Mouse (Mus musculus): Measurements from ENCODE around the gene Stxbp4. TPM values are rescaled to one million over a fixed set of nuclear protein-coding genes. Genes with fewer than 3 reads are reported as not detected.

The Stxbp4 gene
- polyA plus RNA-seq, 1 experiment from 2014 or later = 25.7 TPM

DNA sequence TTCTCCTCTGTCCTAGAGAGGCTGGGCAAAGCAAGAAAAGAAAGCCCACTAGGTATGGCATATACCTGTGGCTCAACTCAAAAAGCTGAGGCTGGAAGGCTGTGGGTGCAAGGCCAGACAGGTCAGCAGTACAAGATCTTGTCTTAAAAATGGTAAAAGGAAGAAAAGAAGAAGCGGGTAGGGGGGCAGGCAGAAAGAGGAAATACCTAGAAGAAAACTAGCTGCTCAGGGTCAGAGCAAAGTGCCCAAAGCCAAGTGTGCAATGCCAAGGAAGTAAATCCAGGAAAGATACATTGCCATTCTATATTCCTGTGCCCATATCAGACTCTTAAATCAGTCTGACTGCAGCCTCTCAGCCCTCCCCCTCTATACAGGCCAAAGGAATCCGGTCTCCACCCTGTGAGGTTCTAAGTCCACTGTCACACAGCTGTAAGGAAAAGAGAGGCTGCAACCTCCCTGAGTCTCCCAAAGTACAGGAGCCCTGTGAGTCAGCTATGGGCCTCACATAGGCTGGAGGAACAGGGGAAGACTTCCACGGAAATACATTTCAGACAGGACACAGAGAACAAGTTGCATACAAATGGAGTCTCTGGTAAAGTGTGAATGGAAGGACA is 28.4 kb upstream of the Stxbp4 start:
- H3K4me3 ChIP-seq = no peak overlapping the region

DNA sequence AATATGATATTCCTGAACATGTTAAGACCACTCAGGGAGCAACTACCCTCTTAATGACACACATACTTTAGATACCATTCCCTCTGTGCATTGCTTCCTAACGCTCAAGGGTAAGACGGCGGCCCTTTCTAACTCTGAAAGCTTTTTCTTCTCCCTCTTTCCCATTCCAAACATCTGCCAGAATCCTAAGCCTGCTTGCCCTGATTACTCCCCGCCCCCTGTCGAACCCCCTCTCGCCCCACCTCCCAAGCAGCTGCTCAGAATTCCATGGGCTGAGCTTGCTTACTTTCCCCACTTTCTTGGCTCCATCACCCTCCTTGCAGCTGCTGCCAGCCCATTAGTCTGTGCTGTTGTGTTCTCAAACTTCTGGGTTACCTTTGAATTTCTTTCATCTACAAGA is 27.3 kb upstream of the Stxbp4 start:
- H3K4me2 ChIP-seq = no peak overlapping the region
- H3K4me1 ChIP-seq (replicated peaks) = peaks cover 29% of the 10 kb centered on the region
- H3K4me3 ChIP-seq = no peak overlapping the region
- no peaks in the 10 kb centered on the region for H3K27me3 ChIP-seq
- peaks cover 6% of the 10 kb centered on the region; the same call in 1 of the 2 replicates for H3K36me3 ChIP-seq
- ATAC-seq (ENCODE audit: low FRiP score) = no peak
- H3K27ac ChIP-seq = no peak overlapping the region
- no peaks in the 10 kb centered on the region for H3K9me3 ChIP-seq
- no peak overlapping the region for H3K9ac ChIP-seq
- WGBS = 15% methylated on average over 6 of the region's 6 CpGs

More for the DNA sequence above, 28.4 kb upstream of the Stxbp4 start:
- 59% methylated on average over 3 of the region's 3 CpGs for WGBS
- H3K27ac ChIP-seq = no peak overlapping the region
- no peak for ATAC-seq (ENCODE audit: low FRiP score)
- peaks cover 6% of the 10 kb centered on the region; the same call in 1 of the 2 replicates for H3K36me3 ChIP-seq
- H3K27me3 ChIP-seq = no peaks in the 10 kb centered on the region
- no peaks in the 10 kb centered on the region for H3K9me3 ChIP-seq
- peaks cover 29% of the 10 kb centered on the region for H3K4me1 ChIP-seq (replicated peaks)
- H3K9ac ChIP-seq = no peak overlapping the region
- H3K4me2 ChIP-seq = no peak overlapping the region

DNA sequence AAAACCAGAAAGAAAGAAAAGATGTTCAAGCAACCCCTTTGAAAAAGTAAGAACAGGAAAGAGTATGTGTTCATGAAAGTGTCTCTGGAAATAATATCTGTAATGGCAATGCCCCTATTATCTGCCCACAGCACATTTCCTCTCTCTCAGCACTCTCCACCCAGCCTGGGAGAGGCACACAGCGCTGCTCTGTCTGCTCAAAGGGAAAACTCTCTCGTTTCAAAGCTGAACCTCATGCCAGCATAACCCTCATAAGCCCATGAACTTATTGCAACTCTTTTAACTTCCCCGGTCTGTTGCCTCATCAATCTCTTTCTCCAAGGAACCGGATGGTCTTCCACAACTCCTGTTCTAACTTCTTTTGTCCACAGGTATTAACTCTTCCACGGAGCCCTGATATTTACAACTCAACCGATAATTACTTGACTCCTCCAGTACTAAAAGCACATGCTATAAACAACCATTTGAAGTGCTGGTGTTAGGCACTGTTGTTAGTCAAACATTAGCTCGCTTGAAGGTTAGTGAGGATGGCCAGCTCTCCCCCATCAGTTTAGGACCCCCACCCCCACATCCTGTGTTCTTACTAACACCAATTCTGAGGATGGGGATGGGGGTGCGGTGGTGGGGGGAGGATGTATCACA is 26.6 kb upstream of the Stxbp4 start:
- H3K4me2 ChIP-seq = no peak overlapping the region
- ATAC-seq (ENCODE audit: low FRiP score) = no peak
- WGBS = 28% methylated on average over 8 of the region's 8 CpGs
- H3K4me1 ChIP-seq (replicated peaks) = peaks cover 29% of the 10 kb centered on the region
- peaks cover under 1% of the 10 kb centered on the region; the same call in 1 of the 2 replicates for H3K36me3 ChIP-seq
- H3K27ac ChIP-seq = 0 out of 2 replicates have a peak overlapping the region, but pooled peaks have one; percentile 20
- H3K9me3 ChIP-seq = no peaks in the 10 kb centered on the region
- H3K9ac ChIP-seq = no peak overlapping the region
- H3K4me3 ChIP-seq = no peak overlapping the region
- H3K27me3 ChIP-seq = no peaks in the 10 kb centered on the region

DNA sequence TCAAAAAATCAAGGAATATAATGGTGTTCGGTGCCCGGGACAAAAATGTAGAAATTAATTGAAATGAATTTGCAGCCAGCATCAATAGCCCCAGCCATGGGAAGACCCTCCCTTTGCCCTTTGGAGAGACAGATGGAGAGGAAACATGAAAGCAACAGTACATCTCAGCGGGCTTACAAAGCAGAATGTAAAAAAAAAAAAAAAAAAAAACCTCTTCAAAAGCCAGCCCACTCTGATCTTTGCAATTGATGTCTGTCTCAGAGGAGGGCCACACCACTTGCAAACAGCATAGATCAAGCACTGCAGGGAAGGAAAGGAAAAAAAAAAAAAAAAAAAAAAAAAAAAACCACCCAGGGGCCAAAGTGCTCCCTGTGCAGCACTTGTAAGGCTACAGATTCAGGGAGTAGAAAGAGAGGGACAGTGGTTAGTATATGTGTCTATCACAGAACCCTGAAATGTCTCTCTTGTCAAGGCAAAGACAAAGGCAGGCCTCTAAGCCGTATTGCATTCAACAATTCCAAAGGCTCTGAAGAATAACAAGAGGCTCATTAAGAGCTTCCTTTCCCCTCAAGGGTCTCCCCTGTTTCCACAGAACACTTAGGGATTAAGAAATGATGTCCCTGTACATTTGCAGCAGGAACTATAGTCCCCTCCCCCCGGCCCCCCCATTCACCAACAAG is 25.9 kb upstream of the Stxbp4 start:
- peaks cover 29% of the 10 kb centered on the region for H3K4me1 ChIP-seq (replicated peaks)
- ATAC-seq (ENCODE audit: low FRiP score) = no peak
- 25% methylated on average over 5 of the region's 5 CpGs for WGBS
- no peak overlapping the region for H3K9ac ChIP-seq
- no peaks in the 10 kb centered on the region for H3K27me3 ChIP-seq
- no peaks in the 10 kb centered on the region for H3K9me3 ChIP-seq
- no peak overlapping the region for H3K4me2 ChIP-seq
- no peaks in the 10 kb centered on the region; the same call in 1 of the 2 replicates for H3K36me3 ChIP-seq
- peak overlapping the region; percentile 23; the same call in 1 of the 2 replicates for H3K27ac ChIP-seq
- H3K4me3 ChIP-seq = no peak overlapping the region

DNA sequence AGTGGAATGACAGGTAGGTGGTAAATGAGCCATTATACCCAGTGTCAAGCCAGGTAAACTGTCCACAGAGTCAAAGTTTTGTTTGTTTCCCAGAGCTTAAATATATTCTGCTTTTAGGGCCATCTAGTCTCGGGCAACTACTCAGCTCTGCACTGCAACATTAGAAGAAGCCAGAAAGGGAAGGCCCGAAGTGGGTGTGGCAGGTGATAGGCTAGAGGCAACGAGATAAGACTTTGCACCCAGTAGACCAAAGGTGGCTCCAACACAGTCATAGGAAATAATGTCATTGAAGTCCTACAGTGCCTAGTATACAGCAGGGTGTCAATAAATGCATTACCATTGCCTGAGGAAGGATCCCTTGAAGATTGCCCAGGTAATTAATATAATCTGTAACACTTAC is 25.2 kb upstream of the Stxbp4 start:
- no peak for ATAC-seq (ENCODE audit: low FRiP score)
- Histone ChIP-seq H3K4me2 (no peak overlapping the region), H3K4me1 (replicated peaks) (peaks cover 29% of the 10 kb centered on the region), H3K4me3 (no peak overlapping the region), H3K27me3 (no peaks in the 10 kb centered on the region), H3K9me3 (no peaks in the 10 kb centered on the region), H3K36me3 (no peaks in the 10 kb centered on the region; the same call in 1 of the 2 replicates), H3K27ac (no peak overlapping the region), H3K9ac (no peak overlapping the region)
- 88% methylated on average over 3 of the region's 3 CpGs for WGBS

DNA sequence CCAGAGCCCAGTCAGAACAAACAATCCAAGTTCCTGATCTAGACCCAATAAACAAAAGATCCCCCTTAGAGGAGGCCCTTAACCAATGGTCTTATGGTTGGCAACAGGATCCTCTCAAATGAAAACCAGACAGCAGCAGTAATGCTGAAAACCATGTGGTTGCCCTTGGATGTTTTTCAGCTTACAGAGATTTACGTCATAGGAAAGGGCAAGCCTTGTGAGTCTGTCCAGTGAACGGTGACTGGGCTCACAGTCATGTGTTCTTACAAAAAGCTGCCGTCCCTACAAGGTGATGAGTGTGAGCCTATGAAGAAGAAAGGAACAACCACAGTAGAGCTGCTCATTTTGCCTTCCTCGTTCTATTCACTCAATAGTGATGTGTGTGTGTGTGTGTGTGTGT is 22.8 kb upstream of the Stxbp4 start:
- no peak overlapping the region for H3K9ac ChIP-seq
- peaks cover 14% of the 10 kb centered on the region for H3K36me3 ChIP-seq
- H3K4me1 ChIP-seq (replicated peaks) = peaks cover 23% of the 10 kb centered on the region
- H3K4me3 ChIP-seq = no peak overlapping the region
- no peaks in the 10 kb centered on the region for H3K9me3 ChIP-seq
- WGBS = 89% methylated on average over 4 of the region's 4 CpGs
- no peak overlapping the region for H3K27ac ChIP-seq
- no peak overlapping the region for H3K4me2 ChIP-seq
- no peak for ATAC-seq (ENCODE audit: low FRiP score)
- no peaks in the 10 kb centered on the region for H3K27me3 ChIP-seq

DNA sequence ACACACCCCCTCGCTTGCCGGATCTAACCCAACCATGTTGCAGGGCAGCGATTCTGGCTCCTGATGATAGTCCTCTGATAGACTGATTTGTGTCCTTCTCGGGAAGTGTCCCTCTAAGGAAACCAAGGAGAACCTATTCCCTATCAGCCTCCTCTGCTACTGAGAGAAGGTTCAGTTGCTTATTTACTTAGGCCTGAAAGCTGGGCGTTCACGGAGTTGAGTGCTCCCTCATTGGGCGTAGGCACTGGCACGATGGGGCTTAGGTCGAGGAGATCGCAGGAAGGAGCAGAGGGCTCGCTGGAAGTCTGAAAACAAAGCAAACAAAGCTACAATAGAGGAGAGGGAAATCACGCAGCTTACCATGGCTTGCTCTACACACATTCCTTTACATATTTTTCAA is 19.6 kb upstream of the Stxbp4 start:
- ATAC-seq (ENCODE audit: low FRiP score) = no peak
- peaks cover 23% of the 10 kb centered on the region for H3K36me3 ChIP-seq

DNA sequence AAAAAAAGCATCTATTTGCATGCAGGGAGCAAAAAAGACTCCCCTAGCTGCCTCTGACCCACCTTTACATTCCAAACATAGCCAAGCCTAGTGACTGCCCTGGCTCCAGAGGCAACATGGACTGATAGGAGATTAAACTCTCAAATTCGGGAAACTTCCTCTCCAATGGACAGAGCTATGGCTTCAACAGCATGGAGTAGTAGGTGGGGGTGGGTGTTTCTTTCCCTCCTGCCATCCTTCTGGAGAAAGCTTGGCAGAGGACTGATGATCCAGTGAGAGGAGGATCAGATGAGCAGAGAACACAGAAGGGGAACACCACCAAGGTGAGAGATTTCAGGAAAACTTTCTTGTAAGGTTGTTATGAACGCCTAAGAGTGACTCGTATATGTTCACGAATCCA is 14.7 kb upstream of the Stxbp4 start:
- Histone ChIP-seq H3K9ac (no peak overlapping the region), H3K4me3 (no peak overlapping the region), H3K27me3 (no peaks in the 10 kb centered on the region), H3K4me2 (no peak overlapping the region), H3K27ac (no peak overlapping the region), H3K4me1 (replicated peaks) (no peaks in the 10 kb centered on the region), H3K36me3 (peaks cover 48% of the 10 kb centered on the region), H3K9me3 (no peaks in the 10 kb centered on the region)
- 94% methylated on average over 4 of the region's 4 CpGs for WGBS
- no peak for ATAC-seq (ENCODE audit: low FRiP score)

More for the DNA sequence above, 19.6 kb upstream of the Stxbp4 start:
- Histone ChIP-seq H3K4me2 (no peak overlapping the region), H3K4me1 (replicated peaks) (no peaks in the 10 kb centered on the region), H3K27ac (no peak overlapping the region), H3K9ac (no peak overlapping the region), H3K9me3 (no peaks in the 10 kb centered on the region), H3K27me3 (no peaks in the 10 kb centered on the region), H3K4me3 (no peak overlapping the region)
- 90% methylated on average over 12 of the region's 12 CpGs for WGBS

DNA sequence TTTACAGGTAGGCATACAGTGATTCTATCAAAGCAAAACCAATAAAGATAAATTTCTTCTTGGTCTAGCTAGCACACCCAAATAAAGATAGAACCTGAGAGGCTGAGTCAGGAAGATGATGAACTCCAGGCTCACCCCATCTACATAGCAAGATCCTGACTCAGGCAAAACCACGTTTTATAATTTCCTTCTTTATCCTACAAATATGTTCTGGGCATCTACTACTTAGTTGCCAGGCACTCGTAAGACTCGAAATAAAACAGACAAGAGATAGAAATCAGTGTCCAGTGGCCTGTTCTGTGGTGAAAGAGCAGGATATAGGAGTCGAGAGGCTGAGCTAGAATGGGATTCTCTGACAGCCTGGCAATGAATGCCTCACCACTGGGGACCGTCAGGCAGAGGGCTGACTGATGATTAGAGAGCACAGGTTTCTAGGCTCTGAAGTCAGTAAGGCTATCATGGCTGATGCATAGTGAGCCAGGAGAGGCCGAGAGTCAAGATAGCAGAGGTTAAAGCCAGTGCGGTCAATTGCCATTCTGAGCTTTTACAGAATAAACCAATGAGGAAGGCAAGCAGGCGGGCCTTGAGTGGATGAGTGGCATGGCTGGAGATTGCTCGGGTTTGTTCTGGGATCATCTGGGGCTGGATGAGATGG is 12.5 kb upstream of the Stxbp4 start:
- Histone ChIP-seq H3K4me1 (replicated peaks) (no peaks in the 10 kb centered on the region), H3K4me2 (no peak overlapping the region), H3K4me3 (no peak overlapping the region), H3K27me3 (no peaks in the 10 kb centered on the region), H3K36me3 (peaks cover 48% of the 10 kb centered on the region), H3K9me3 (no peaks in the 10 kb centered on the region), H3K27ac (no peak overlapping the region), H3K9ac (no peak overlapping the region)
- WGBS = 84% methylated on average over 9 of the region's 9 CpGs
- ATAC-seq (ENCODE audit: low FRiP score) = no peak

DNA sequence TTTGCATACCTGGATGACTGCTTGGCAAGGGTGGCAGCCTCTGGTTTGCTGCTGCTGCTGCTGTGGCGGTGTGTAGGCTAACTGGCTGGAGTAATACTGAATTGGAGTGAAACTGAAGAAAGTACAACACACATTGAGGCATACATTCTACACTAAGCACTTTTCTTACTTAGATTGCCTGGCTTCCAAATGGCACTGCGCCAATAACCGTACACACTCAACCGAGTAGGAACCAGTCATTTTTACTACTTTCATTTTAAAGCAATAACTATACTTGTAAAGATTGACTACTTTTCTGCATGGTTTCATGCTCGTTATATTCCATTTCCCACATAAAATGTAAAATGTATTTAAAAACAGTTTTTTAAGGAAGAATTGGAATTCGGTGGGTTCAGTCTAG is 11.9 kb upstream of the Stxbp4 start:
- no peaks in the 10 kb centered on the region for H3K4me1 ChIP-seq (replicated peaks)
- ATAC-seq (ENCODE audit: low FRiP score) = no peak
- no peak overlapping the region for H3K4me2 ChIP-seq
- H3K4me3 ChIP-seq = no peak overlapping the region
- H3K9me3 ChIP-seq = no peaks in the 10 kb centered on the region
- peaks cover 54% of the 10 kb centered on the region for H3K36me3 ChIP-seq
- no peaks in the 10 kb centered on the region for H3K27me3 ChIP-seq
- no peak overlapping the region for H3K27ac ChIP-seq
- H3K9ac ChIP-seq = no peak overlapping the region
- 92% methylated on average over 6 of the region's 6 CpGs for WGBS

DNA sequence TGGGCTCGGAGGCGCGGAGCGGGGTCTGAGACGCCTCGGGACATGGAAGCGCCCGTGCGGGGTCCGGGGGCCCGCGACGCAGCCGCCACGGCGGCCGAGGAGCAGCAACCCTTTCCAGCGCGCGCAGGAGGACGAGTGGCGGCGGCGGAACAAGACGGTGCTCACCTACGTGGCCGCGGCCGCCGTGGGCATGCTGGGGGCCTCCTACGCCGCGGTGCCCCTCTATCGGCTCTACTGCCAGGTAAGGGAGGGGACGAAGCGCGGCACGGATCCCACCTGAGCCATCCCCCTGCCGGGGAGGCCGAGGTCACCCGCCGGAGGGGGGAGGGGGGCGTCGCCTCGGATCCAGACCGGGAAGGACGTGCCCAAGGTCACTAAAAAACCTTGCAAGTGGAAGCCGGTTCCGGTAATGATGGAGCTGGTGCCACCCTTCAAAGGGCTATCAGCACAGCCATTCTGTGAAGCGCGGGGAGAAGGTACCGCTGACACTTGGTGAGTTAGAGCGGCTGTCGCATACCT is 487 bp upstream of the Stxbp4 start:
- whole genome bisulfite sequencing = under 1% methylated on average over 52 of the region's 54 CpGs

DNA sequence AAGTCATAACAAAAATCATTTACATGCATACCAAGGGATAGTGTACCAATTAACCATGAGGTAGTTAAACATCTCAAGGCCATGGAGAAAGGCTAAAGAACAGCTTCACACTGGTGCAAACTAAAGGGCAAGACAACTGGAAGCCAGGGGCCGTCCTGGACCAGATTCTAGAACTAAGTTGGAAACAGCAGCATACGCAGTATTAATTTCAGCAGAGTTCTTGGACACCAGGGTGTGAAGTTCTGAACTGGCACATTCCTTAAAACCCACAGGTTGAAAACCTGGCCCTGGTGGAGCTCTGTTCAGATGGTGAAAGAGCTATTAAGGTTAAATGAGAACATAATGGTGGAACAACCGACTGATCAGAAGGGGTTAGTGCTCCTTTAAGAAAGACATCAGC is 3.2 kb downstream of the Stxbp4 start:
- H3K27ac ChIP-seq = no peak overlapping the region
- no peak overlapping the region; the same call in 1 of the 2 replicates for H3K9ac ChIP-seq
- 91% methylated on average over 3 of the region's 3 CpGs for WGBS
- no peaks in the 10 kb centered on the region for H3K9me3 ChIP-seq
- H3K27me3 ChIP-seq = no peaks in the 10 kb centered on the region
- H3K4me1 ChIP-seq (replicated peaks) = peaks cover 21% of the 10 kb centered on the region
- H3K4me2 ChIP-seq = no peak overlapping the region
- ATAC-seq (ENCODE audit: low FRiP score) = no peak
- no peaks in the 10 kb centered on the region for H3K36me3 ChIP-seq
- H3K4me3 ChIP-seq = no peak overlapping the region

More for the DNA sequence above, 487 bp upstream of the Stxbp4 start:
- ATAC-seq (ENCODE audit: low FRiP score) = peak; percentile 81
- Histone ChIP-seq H3K4me3 (peak overlapping the region; percentile 98), H3K9me3 (no peaks in the 10 kb centered on the region), H3K36me3 (peaks cover 18% of the 10 kb centered on the region), H3K27ac (peak overlapping the region; percentile 96), H3K27me3 (no peaks in the 10 kb centered on the region), H3K4me1 (replicated peaks) (peaks cover 31% of the 10 kb centered on the region), H3K4me2 (peak overlapping the region; percentile 70), H3K9ac (peak overlapping the region; percentile 99)
